Mouse (Mus musculus): ENCODE results near the gene Fam155a.
"Not testable (repeated sequence)": the region's sequence is repeated elsewhere in the genome, so short reads cannot be mapped to it uniquely, and the experiment has no call there.

The Fam155a gene

DNA sequence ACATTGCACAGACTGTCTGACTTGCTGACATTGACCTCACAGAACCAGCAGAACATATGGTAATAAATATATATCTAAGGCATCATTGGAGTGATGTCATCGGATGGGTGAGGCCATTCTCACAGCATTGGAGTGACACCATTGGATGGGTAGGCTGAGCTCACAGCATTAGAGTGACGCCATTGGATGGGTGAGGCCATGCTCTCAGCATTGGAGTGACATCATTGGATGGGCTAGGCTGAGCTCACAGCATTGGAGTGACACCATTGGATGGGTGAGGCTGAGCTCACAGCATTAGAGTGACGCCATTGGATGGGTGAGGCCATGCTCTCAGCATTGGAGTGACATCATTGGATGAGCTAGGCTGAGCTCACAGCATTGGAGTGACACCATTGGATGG, 110.9 kb downstream of the Fam155a start:
- not testable (repeated sequence) for DNase-seq (ENCODE audit: low read depth)

DNA sequence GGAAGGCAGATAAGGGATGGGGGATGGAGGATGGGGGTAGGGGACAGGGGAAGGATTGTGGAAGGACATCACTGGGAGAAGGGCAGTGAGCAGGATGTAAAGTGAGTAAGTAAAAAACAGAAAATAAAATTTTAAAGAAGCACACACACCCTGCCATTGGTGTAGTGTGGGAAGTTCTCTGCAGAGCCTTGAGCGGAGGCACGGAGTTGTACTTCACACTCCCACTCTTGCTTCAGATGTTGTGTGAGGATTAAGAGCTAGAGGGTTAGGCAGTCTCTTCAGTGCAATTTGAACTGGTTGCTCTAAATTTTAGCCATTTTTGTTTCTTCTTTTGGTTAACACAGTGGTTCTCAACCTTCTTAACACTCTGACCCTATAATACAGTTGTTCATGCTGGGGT, 114.1 kb downstream of the Fam155a start:
- DNase-seq (ENCODE audit: low read depth) = no peak

DNA sequence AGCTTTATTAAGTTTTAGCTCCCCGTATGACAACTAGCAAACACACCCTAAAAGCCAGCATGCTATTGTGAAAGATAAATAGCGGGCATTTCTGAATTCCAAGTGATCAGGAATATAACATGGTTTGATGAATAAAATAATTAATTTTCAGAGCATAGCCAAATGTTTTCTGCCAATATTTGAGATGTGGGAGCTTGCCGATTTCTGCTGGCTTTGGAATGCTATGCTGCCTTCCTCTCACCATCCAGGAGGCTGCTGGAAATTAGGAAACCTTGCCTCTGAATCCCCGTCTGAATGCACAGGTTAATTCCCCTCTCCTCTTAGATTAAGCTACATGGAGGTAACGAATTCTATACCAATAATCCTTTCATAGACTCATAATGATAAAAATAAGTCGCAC, 116.1 kb downstream of the Fam155a start:
- no peak for DNase-seq (ENCODE audit: low read depth)

GRCm38 (mm10) chr8:9653643-9654042, 117.3 kb downstream of the Fam155a start:
- DNase-seq (ENCODE audit: low read depth) = no peak

GRCm38 (mm10) chr8:9638162-9638561, 132.8 kb downstream of the Fam155a start:
- DNase-seq (ENCODE audit: low read depth) = no peak

GRCm38 (mm10) chr8:9635240-9635639, 135.7 kb downstream of the Fam155a start:
- no peak for DNase-seq (ENCODE audit: low read depth)

DNA sequence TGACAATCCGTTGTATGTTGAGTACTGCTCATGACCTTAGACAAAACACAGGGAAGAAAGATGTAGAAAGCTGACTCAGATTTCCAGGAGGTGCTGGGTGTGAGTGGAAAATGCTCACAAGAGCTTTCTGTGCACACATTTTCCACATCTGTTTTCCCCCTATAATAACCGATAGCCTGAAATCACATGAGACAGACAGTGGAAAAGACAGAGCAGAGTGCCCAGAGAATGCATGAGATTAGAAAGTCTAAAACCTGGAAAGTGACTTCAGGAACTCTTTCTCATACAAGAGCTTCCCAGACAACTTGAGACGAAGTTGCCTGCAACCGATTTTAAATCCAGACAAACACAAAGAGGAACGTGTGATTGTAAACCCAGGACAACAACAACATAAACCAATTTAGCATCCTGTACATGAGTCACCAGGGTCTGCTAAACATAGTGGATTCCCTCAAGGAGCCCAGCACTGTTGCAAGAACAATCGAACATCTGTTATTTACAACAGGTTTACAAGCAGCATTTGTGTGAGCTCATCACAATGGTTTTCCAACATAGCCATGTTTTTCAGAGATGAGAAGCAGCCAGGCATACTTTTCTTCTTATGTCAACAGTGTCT, 163.8 kb downstream of the Fam155a start:
- DNase-seq (ENCODE audit: low read depth) = no peak

DNA sequence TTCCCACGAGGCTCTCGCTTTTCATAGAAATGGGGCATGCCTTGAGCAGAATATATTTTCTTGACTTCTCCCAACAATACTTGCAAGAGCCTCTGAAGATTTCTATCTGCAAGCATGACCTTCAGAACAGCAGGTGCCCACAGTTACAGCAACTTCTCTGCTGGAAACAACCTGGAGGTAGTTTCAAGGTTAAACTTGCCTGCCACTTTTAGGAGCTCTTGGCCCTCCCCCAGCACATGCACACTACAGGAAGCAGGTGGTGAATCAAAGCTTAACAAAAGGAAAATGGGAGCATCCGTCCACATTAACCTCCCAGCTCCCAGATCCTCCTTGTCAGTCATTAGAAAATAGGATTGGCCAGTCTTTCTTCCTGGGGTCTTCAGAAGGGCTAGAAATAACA, 175.0 kb downstream of the Fam155a start:
- DNase-seq (ENCODE audit: low read depth) = no peak

- DNase-seq (ENCODE audit: low read depth) = no peak
Observed at GRCm38 (mm10) chr8:9581836-9582235, 189.1 kb downstream of the Fam155a start.

DNA sequence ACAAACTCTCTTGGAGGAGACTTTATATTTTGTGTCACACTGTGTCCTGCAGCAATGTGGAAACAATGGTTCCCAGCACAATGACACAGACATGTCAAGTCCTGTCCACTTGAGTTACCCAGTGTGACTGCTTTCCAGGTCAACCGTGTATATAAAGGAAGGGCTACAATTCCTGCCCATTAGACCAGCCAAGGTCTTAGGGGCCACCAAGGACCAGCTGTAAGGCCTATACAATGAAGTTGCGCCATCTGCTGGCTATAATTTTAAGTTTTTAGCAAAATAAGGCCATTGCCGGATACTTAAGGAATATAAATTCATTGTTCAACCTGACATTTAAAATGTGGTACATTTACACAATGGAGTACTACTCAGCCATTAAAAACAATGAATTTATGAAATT, 190.8 kb downstream of the Fam155a start:
- no peak for DNase-seq (ENCODE audit: low read depth)

DNA sequence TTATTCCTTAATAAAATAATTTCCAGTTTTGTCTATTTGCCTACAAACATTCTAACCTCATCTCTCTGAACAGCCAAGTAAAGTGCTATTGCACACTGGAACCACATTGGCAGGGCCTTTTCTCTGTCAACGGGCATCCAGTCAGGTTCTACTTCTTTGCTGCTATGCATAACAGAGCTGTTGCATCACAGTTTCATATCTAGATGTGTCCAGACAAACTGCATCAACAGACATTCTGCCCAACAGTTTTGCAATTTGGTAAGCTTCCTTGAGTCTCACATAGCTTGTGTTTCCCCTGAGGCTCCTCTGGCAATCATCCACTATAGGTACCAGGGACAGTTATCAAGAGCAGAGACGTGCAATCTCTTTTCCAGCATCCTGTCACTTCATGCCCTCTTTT, 199.0 kb downstream of the Fam155a start:
- no peak for DNase-seq (ENCODE audit: low read depth)

GRCm38 (mm10) chr8:9569516-9570170, 201.3 kb downstream of the Fam155a start:
- no peak for DNase-seq (ENCODE audit: low read depth)

DNA sequence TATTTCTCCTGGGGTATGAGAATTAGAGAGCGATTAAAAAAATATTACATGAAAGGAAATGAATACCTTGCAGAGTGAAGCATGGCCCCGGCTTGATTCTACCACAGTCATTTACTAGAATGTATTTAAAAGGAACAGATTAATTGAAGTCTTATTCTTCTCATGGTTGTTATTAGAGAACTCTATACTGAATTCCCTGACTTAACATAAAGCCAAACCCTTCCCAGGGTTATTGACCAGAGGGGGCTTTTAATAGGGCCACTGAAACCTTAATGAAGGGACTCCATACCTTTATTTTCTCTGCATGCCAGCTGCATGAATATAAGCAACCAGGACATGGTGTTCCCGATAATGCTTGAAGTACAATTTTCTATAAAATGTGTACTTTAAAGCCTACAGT, 221.8 kb downstream of the Fam155a start:
- DNase-seq (ENCODE audit: low read depth) = no peak

- DNase-seq (ENCODE audit: low read depth) = no peak
Observed at GRCm38 (mm10) chr8:9547558-9547954, 223.4 kb downstream of the Fam155a start.

GRCm38 (mm10) chr8:9546919-9547557, 223.9 kb downstream of the Fam155a start:
- DNase-seq (ENCODE audit: low read depth) = no peak

GRCm38 (mm10) chr8:9546429-9546828, 224.5 kb downstream of the Fam155a start:
- no peak for DNase-seq (ENCODE audit: low read depth)

- no peak for DNase-seq (ENCODE audit: low read depth)
Observed at GRCm38 (mm10) chr8:9545665-9546064, 225.3 kb downstream of the Fam155a start.

DNA sequence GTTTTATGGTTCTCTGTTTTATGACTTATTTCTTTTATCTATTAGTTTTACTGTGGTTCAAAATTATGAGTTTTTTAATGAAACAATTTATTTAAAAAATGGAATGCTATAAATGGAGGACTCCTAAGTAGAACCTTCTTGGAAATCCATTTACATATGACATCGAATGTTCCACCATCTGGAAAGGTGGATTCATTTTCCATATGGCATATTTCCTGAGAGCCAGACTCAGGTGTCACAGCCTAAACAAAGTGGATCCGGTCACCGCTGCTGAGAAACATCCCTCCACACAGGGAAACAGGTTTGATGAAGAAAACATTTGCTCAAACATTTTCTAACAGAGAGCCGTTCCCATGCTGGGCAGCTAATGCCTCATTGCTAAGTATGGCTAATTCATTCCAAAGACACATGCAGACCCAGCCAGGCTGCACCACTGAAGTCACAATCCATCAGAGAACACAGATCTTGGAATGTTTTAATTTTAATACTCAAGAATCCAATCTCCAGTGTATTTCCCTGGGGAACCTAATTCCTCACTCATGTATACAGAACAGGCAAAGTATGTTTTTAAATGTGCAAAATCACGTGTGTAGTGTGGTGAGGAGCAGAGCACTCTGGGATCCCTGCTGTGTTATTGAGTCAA, 235.1 kb downstream of the Fam155a start:
- no peak for DNase-seq (ENCODE audit: low read depth)

DNA sequence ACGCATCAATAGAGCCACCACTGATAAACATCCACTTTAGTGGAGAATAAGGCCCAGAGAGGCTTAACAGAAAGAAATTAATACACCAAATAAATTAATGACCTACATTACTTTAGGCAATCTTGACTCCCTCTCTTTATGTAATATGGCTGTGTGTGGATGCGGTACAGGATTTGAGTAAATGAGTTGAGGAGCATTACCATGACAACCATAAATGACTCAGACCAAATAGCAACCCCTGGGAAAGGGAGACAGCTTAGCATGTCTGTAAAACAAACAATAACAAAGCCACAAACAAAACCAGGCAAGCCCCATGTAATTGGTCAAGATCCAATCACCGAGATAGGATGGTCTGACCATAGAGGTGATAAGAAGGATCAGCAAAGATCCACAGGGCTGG, 244.4 kb downstream of the Fam155a start:
- no peak for DNase-seq (ENCODE audit: low read depth)

- no peak for DNase-seq (ENCODE audit: low read depth)
Observed at GRCm38 (mm10) chr8:9521577-9521976, 249.4 kb downstream of the Fam155a start.

- no peak for DNase-seq (ENCODE audit: low read depth)
Observed at GRCm38 (mm10) chr8:9500751-9501150, 270.2 kb downstream of the Fam155a start.

DNA sequence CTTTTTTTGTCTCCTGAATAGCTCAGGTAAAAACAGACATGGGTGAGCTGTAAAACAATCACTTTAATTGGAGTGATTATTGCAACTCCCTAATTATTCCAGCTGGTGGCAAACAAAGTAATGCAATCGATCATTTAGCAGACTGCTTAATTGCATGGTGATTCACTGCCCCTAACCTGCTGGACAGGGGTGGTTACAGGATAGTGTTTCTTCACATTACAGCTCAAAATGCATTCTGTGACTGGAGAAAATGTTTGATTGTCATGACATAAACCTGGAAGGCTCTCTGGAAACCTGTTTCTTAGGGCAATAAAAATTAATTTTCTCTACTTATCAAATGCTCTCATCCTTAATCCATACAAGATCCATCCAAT, 276.7 kb downstream of the Fam155a start:
- DNase-seq (ENCODE audit: low read depth) = no peak

DNA sequence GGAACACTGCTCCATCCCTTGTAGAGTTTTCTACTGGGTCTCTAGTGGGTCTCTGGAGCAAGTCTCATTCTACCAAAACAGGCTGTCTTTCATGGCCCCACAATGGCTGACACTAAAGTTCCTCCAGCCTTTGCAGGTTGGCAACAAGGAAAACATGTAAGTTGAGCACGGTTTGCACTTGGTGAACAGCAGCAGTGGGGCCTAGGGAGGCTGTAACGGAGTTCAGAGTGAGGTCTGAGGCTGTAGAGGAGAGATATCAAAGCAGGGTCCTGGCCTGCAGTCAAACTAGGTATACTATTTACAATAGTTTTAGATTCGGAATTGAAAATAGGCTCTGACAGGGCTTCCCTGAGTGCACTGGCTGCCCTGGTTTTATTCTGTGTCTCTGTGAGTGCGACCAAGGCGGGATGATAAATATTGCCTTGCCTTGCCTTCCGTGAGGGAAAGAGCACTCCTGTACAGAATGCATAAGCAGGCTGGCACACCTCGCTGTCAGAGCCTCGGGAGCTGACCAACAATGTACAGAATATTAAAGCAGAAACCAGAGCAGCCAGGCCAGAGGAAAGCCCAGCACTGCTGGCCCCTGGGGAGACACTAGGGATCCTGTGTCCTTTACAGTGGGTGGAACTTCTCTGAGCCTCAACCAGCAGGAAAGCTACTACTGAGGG, 277.3 kb downstream of the Fam155a start:
- no peak for DNase-seq (ENCODE audit: low read depth)
